Mouse (Mus musculus): ENCODE results near the gene Srebf2. TPM values are rescaled to one million over a fixed set of nuclear protein-coding genes. Genes with fewer than 3 reads are reported as not detected.

Srebf2 gene
- total RNA-seq, 2 experiments from 2014 or later: 79.0 to 84.5 TPM

GRCm38 (mm10) chr15:82208307-82208706 is 61.3 kb downstream of the Srebf2 start:
- no peak for DNase-seq

- no peak for DNase-seq
These were observed 62.5 kb downstream of the Srebf2 start for GRCm38 (mm10) chr15:82209295-82210050.

- DNase-seq: no peak
These were observed 63.8 kb downstream of the Srebf2 start for GRCm38 (mm10) chr15:82210801-82211200.

- DNase-seq: no peak
These were observed 64.3 kb downstream of the Srebf2 start for GRCm38 (mm10) chr15:82211281-82211680.

GRCm38 (mm10) chr15:82211911-82212751 is 65.2 kb downstream of the Srebf2 start:
- DNase-seq: peak; percentile 58

GRCm38 (mm10) chr15:82212752-82213063 is 65.7 kb downstream of the Srebf2 start, which contains the start of gene Shisa8:
Gene Shisa8, minus strand, starts transcription at chr15:82212815.
- no peak for DNase-seq

- no peak for DNase-seq
These were observed 66.2 kb downstream of the Srebf2 start for GRCm38 (mm10) chr15:82213222-82213621.

GRCm38 (mm10) chr15:82215332-82216046 is 68.5 kb downstream of the Srebf2 start:
- no peak for DNase-seq

GRCm38 (mm10) chr15:82216142-82216827 is 69.3 kb downstream of the Srebf2 start:
- no peak for DNase-seq

- DNase-seq: no peak
These were observed 70.1 kb downstream of the Srebf2 start for GRCm38 (mm10) chr15:82217039-82217438.

GRCm38 (mm10) chr15:82217980-82218379 is 71.0 kb downstream of the Srebf2 start:
- no peak for DNase-seq

GRCm38 (mm10) chr15:82218778-82219666 is 72.0 kb downstream of the Srebf2 start:
- DNase-seq: no peak

- no peak for DNase-seq
These were observed 73.2 kb downstream of the Srebf2 start for GRCm38 (mm10) chr15:82220003-82220675.

- no peak for DNase-seq
These were observed 74.3 kb downstream of the Srebf2 start for GRCm38 (mm10) chr15:82221104-82221860.

- no peak for DNase-seq
These were observed 76.3 kb downstream of the Srebf2 start for GRCm38 (mm10) chr15:82223251-82223650.

GRCm38 (mm10) chr15:82223657-82224601 is 76.9 kb downstream of the Srebf2 start, which contains the start of gene Tnfrsf13c:
Gene Tnfrsf13c, minus strand, starts transcription at chr15:82224369.
- peak; percentile 57 for DNase-seq

- DNase-seq: no peak
These were observed 77.7 kb downstream of the Srebf2 start for GRCm38 (mm10) chr15:82224602-82225215.

- no peak for DNase-seq
These were observed 78.8 kb downstream of the Srebf2 start for GRCm38 (mm10) chr15:82225769-82226168.
